Mouse (Mus musculus) WW6 (cell line): ENCODE measurements around the gene Gm21149.
"Not testable (repeated sequence)": the region's sequence is repeated elsewhere in the genome, so short reads cannot be mapped to it uniquely, and the experiment has no call there.

ENCODE experiments used
- DNase-seq: peaks from one replicate; pipeline ENCODE4 v3.0.0-alpha.2; 2013; ENCODE audit warnings: low read depth, low spot score

Gm21149 gene

GRCm38 (mm10) chr5:15463561-15463960 lies 12.8 kb downstream of the Gm21149 start:
- DNase-seq: not testable (repeated sequence)

- not testable (repeated sequence) for DNase-seq
These were observed 14.7 kb downstream of the Gm21149 start for GRCm38 (mm10) chr5:15461613-15462012.

- DNase-seq: not testable (repeated sequence)
These were observed 18.3 kb downstream of the Gm21149 start for GRCm38 (mm10) chr5:15457865-15458571.
